29 mouse cellular contexts compared by ENCODE assay signal in the genomic region with DNA sequence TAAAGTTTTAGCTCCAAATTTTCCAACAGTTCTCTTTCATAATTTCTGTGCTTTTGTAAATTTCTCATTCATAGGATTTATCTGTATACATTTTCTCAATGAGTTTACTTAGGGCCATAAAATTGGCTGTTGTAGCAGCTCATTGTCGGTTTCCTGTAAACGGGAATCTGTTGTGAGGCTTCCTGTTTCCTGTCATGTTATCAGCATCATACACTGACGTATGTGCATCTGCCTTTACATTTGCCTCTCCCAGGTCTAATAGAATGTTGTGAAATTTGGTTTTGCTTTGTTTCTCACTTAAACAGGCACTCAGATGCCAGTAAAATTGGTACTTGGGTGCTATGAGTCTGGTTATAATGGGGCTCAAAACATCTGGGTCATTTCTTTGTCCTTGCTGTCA.
DNase-seq lines count a peak whose midpoint lies in the region; ATAC-seq and TF ChIP-seq lines count a peak whose summit lies in the region.
"Had no signal": no experiment of that assay in that cellular context is flagged by ENCODE, and none has a peak within 500 bp of the region (broad histone marks: within the 10 kb centered on the region; RNA-seq: fewer than 3 reads in every experiment).

No protein-coding gene starts in this region.

- no peak overlapping the region for H3K4me3 ChIP-seq in liver, postnatal 0 days (ENCODE audit: low read depth, low read length)
- no peak overlapping the region for H3K4me3 ChIP-seq in heart, embryonic 12.5 days
- H3K4me3 ChIP-seq: embryonic facial prominence, embryonic 10.5 days; embryonic facial prominence, embryonic 13.5 days; erythroblast, embryonic 14.5 days; forebrain, embryonic 10.5 days; forebrain, embryonic 13.5 days; heart, adult 2 months; heart, embryonic 10.5 days; hindbrain, embryonic 12.5 days; hindbrain, embryonic 15.5 days had no signal

- no peak for ATAC-seq in CD4-positive, CD25-positive, alpha-beta regulatory T cell, adult 4 months
- ATAC-seq in liver, postnatal 0 days: no peak
- ATAC-seq in heart, embryonic 12.5 days (ENCODE audit: insufficient number of reproducible peaks, low FRiP score): no peak
- ATAC-seq: forebrain, embryonic 13.5 days; forebrain, embryonic 16.5 days; Patski had no signal

- TF ChIP-seq EP300 in liver, postnatal 0 days (IDR thresholded peaks at IDR 0.05; ENCODE audit: low read depth): 0 out of 2 replicates have a peak, but pooled peaks have one; percentile 11

- no peak overlapping the region for H3K4me2 ChIP-seq in liver, postnatal 0 days (ENCODE audit: low read depth, low read length)
- H3K4me2 ChIP-seq in heart, embryonic 12.5 days: no peak overlapping the region
- H3K4me2 ChIP-seq: embryonic facial prominence, embryonic 13.5 days; forebrain, embryonic 13.5 days; hindbrain, embryonic 12.5 days; hindbrain, embryonic 15.5 days had no signal

- no peak for TF ChIP-seq CTCF in liver, postnatal 0 days (IDR thresholded peaks at IDR 0.05; ENCODE audit: low read depth)

- H3K27me3 ChIP-seq in liver, postnatal 0 days (ENCODE audit: insufficient read depth, low read length): no peaks in the 10 kb centered on the region
- no peaks in the 10 kb centered on the region for H3K27me3 ChIP-seq in heart, embryonic 12.5 days (replicated peaks)
- H3K27me3 ChIP-seq: CH12.LX; forebrain, embryonic 13.5 days; hindbrain, embryonic 12.5 days; hindbrain, embryonic 15.5 days; Patski had no signal

- 36% methylated on average over 3 of the region's 3 CpGs for WGBS in liver, postnatal 0 days (ENCODE audit: insufficient replicate concordance)
- WGBS in heart, embryonic 12.5 days: 43% methylated on average over 3 of the region's 3 CpGs

- DNase-seq in CD4-positive, CD25-positive, alpha-beta regulatory T cell, adult 2 months (ENCODE audit: low read depth, low spot score): peak; percentile 6
- DNase-seq in liver, postnatal 0 days: no peak
- DNase-seq in liver (no peak), 416B (ENCODE audit: low read depth) (peak; percentile 67)
- DNase-seq in naive thymus-derived CD4-positive, alpha-beta T cell, adult 2 months (ENCODE audit: low read depth): peak; percentile 7
- DNase-seq: adrenal gland, postnatal 14 days; B cell, adult 2 months; cerebellum, adult 11 months; cerebellum, adult 2 months; cerebellum, adult 9-11 months; cerebellum, postnatal 25 days; embryo, embryonic 11 days; gastrocnemius, postnatal 10 days; gastrocnemius, postnatal 36 days; heart, adult 2 months had no signal

- H3K4me1 ChIP-seq in liver, postnatal 0 days (ENCODE audit: insufficient read depth): peaks cover 4% of the 10 kb centered on the region; the same call in 1 of the 2 replicates
- peaks cover 33% of the 10 kb centered on the region for H3K4me1 ChIP-seq in heart, embryonic 12.5 days (replicated peaks)
- H3K4me1 ChIP-seq: hindbrain, embryonic 15.5 days had no signal

- H3K9ac ChIP-seq in liver, postnatal 0 days (replicated peaks): no peak overlapping the region
- no peak overlapping the region for H3K9ac ChIP-seq in heart, embryonic 12.5 days
- H3K9ac ChIP-seq: embryonic facial prominence, embryonic 13.5 days; forebrain, embryonic 13.5 days; hindbrain, embryonic 12.5 days; hindbrain, embryonic 15.5 days had no signal

- H3K9me3 ChIP-seq in liver, postnatal 0 days (ENCODE audit: low read length): no peaks in the 10 kb centered on the region
- no peaks in the 10 kb centered on the region for H3K9me3 ChIP-seq in heart, embryonic 12.5 days (replicated peaks)
- H3K9me3 ChIP-seq: embryonic facial prominence, embryonic 10.5 days; embryonic facial prominence, embryonic 13.5 days; forebrain, embryonic 10.5 days; forebrain, embryonic 13.5 days; heart, embryonic 10.5 days; hindbrain, embryonic 12.5 days; hindbrain, embryonic 15.5 days had no signal

- H3K36me3 ChIP-seq in liver, postnatal 0 days (replicated peaks; ENCODE audit: insufficient read depth, low read length): no peaks in the 10 kb centered on the region
- H3K36me3 ChIP-seq in heart, embryonic 12.5 days: no peaks in the 10 kb centered on the region
- H3K36me3 ChIP-seq: embryonic facial prominence, embryonic 10.5 days; embryonic facial prominence, embryonic 13.5 days; forebrain, embryonic 10.5 days; G1E; heart, embryonic 10.5 days; hindbrain, embryonic 12.5 days; hindbrain, embryonic 15.5 days had no signal

- H3K27ac ChIP-seq in liver, postnatal 0 days (ENCODE audit: low read depth): no peak overlapping the region
- H3K27ac ChIP-seq in heart, embryonic 12.5 days (ENCODE audit: poor library complexity, severe bottlenecking): no peak overlapping the region
- H3K27ac ChIP-seq: embryonic facial prominence, embryonic 10.5 days; embryonic facial prominence, embryonic 13.5 days; forebrain, embryonic 10.5 days; forebrain, embryonic 13.5 days; heart, adult 2 months; heart, embryonic 10.5 days; hindbrain, embryonic 12.5 days; hindbrain, embryonic 15.5 days had no signal

Comparison
In these comparisons a context has a peak if more than half of its experiments do, and no peak if none do; other contexts are left out.
1. DNase-seq: peak in CD4-positive, CD25-positive, alpha-beta regulatory T cell, adult 2 months (single experiment), 416B (single experiment) and naive thymus-derived CD4-positive, alpha-beta T cell, adult 2 months (single experiment); none in liver, postnatal 0 days (single experiment) and liver (single experiment).